Mouse (Mus musculus) heart, embryonic 16.5 days (tissue): ENCODE data around the gene Morf4l1. TPM values are rescaled to one million over a fixed set of nuclear protein-coding genes. Genes with fewer than 3 reads are reported as not detected.

Experiments
- ATAC-seq: fragments of 200-750 bp; cut with Nextera tagmentation; replicated peaks from 2 replicates; pipeline ENCODE4 v1.8.0; 2017; ENCODE audit warnings: moderate number of reproducible peaks; ENCODE audit not compliant: insufficient read depth, low FRiP score; ENCODE audit errors: extremely low read depth
- H3K27ac ChIP-seq: fragments of 300-500 bp; sonication (generic); 2 replicates; pipeline ENCODE4 v1.5.1; 2014; ENCODE audit warnings: mild to moderate bottlenecking, low read length, control low read depth, moderate library complexity
- H3K27me3 ChIP-seq: fragments of 300-500 bp; sonication (generic); 2 replicates; pipeline ENCODE4 v1.6.1; 2014; ENCODE audit warnings: low read length, mixed read lengths; ENCODE audit not compliant: control insufficient read depth, insufficient read depth
- H3K36me3 ChIP-seq: fragments of 300-500 bp; sonication (generic); 2 replicates; pipeline ENCODE4 v1.6.1; 2014; ENCODE audit not compliant: control insufficient read depth, insufficient read depth
- H3K4me1 ChIP-seq: fragments of 300-500 bp; sonication (generic); 2 replicates; pipeline ENCODE4 v1.6.1; 2014; ENCODE audit warnings: low read length, mixed read lengths; ENCODE audit not compliant: control insufficient read depth, insufficient read depth
- H3K4me2 ChIP-seq: fragments of 300-500 bp; sonication (generic); 2 replicates; pipeline ENCODE4 v1.6.1; 2014; ENCODE audit warnings: low read depth, mild to moderate bottlenecking, control low read depth, low read length
- H3K4me3 ChIP-seq: fragments of 300-500 bp; sonication (generic); 2 replicates; pipeline ENCODE4 v1.5.1; 2014; ENCODE audit warnings: mild to moderate bottlenecking, control low read depth, low read length
- H3K9ac ChIP-seq: fragments of 300-500 bp; sonication (generic); 2 replicates; pipeline ENCODE4 v1.6.1; 2014; ENCODE audit warnings: low read length, control low read depth
- H3K9me3 ChIP-seq: fragments of 300-500 bp; sonication (generic); replicated peaks from 2 replicates; pipeline ENCODE4 v1.6.1; 2016; ENCODE audit warnings: low read length; ENCODE audit not compliant: control insufficient read depth
- WGBS: fragments of 180-500 bp; shearing (Covaris S2); extraction: QIAGEN DNeasy Blood & Tissue Kit; methylation state at CpG from one replicate; pipeline ENCODE4 v1.1.7; 2014; 5-methylcytosine and 5-hydroxymethylcytosine counted together
- polyA plus RNA-seq: library from polyadenylated mRNA; unstranded; fragments of >200 nt; fragmentation: Nextera tagmentation; extraction: Ambion mirVana; gene quantifications from 2 replicates; pipeline ENCODE4 v1.2.1, GENCODE M21; 2015

Gene Morf4l1
- polyA plus RNA-seq, 1 experiment from 2014 or later = 363 TPM

GRCm38 (mm10) chr9:90059828-90060573 is 54.6 kb downstream of the Morf4l1 start:
- no peak for ATAC-seq
- H3K9me3 ChIP-seq = no peaks in the 10 kb centered on the region
- H3K4me2 ChIP-seq = no peak overlapping the region
- 0 out of 2 replicates have a peak, but pooled peaks cover 2% of the 10 kb centered on the region for H3K4me1 ChIP-seq
- 70% methylated on average over 9 of the region's 9 CpGs for WGBS
- H3K27me3 ChIP-seq = no peaks in the 10 kb centered on the region
- no peak overlapping the region for H3K4me3 ChIP-seq
- no peaks in the 10 kb centered on the region for H3K36me3 ChIP-seq
- H3K9ac ChIP-seq = no peak overlapping the region
- H3K27ac ChIP-seq = no peak overlapping the region

GRCm38 (mm10) chr9:90056716-90057115 is 57.9 kb downstream of the Morf4l1 start:
- 0 out of 2 replicates have a peak, but pooled peaks cover 2% of the 10 kb centered on the region for H3K4me1 ChIP-seq
- H3K4me2 ChIP-seq = no peak overlapping the region
- no peak for ATAC-seq
- H3K4me3 ChIP-seq = no peak overlapping the region
- no peaks in the 10 kb centered on the region for H3K9me3 ChIP-seq
- H3K27ac ChIP-seq = no peak overlapping the region
- H3K27me3 ChIP-seq = no peaks in the 10 kb centered on the region
- no peaks in the 10 kb centered on the region for H3K36me3 ChIP-seq
- H3K9ac ChIP-seq = no peak overlapping the region
- WGBS = 75% methylated on average over 2 of the region's 2 CpGs

GRCm38 (mm10) chr9:90055911-90056310 is 58.7 kb downstream of the Morf4l1 start:
- H3K4me2 ChIP-seq = peak overlapping the region; percentile 96; the same call in 1 of the 2 replicates
- no peaks in the 10 kb centered on the region for H3K9me3 ChIP-seq
- H3K9ac ChIP-seq = no peak overlapping the region

GRCm38 (mm10) chr9:90055409-90055808 is 59.2 kb downstream of the Morf4l1 start:
- ATAC-seq = no peak
- Histone ChIP-seq H3K4me3 (peak overlapping the region; percentile 70), H3K36me3 (no peaks in the 10 kb centered on the region), H3K4me1 (0 out of 2 replicates have a peak, but pooled peaks cover 2% of the 10 kb centered on the region), H3K9me3 (no peaks in the 10 kb centered on the region), H3K9ac (no peak overlapping the region), H3K27ac (no peak overlapping the region), H3K27me3 (no peaks in the 10 kb centered on the region), H3K4me2 (peak overlapping the region; percentile 96)
- WGBS = 31% methylated on average over 5 of the region's 5 CpGs

More at GRCm38 (mm10) chr9:90055911-90056310, 58.7 kb downstream of the Morf4l1 start:
- Histone ChIP-seq H3K27me3 (no peaks in the 10 kb centered on the region), H3K36me3 (no peaks in the 10 kb centered on the region), H3K4me3 (peak overlapping the region; percentile 70; the same call in 1 of the 2 replicates), H3K27ac (no peak overlapping the region), H3K4me1 (0 out of 2 replicates have a peak, but pooled peaks cover 2% of the 10 kb centered on the region)
- 72% methylated on average over 3 of the region's 3 CpGs for WGBS
- ATAC-seq = no peak

- under 1% methylated on average over 37 of the region's 37 CpGs for WGBS
- Histone ChIP-seq H3K4me2 (peak overlapping the region; percentile 96), H3K36me3 (no peaks in the 10 kb centered on the region), H3K4me1 (0 out of 2 replicates have a peak, but pooled peaks cover 2% of the 10 kb centered on the region), H3K27me3 (no peaks in the 10 kb centered on the region), H3K9ac (peak overlapping the region; percentile 81), H3K4me3 (peak overlapping the region; percentile 70), H3K27ac (peak overlapping the region; percentile 57; the same call in 1 of the 2 replicates), H3K9me3 (no peaks in the 10 kb centered on the region)
- peak; percentile 94 for ATAC-seq
Measured at GRCm38 (mm10) chr9:90054371-90055145, 60.0 kb downstream of the Morf4l1 start.

GRCm38 (mm10) chr9:90053852-90054251 is 60.7 kb downstream of the Morf4l1 start, which contains the start of gene Ctsh:
TSS of gene Ctsh (plus strand) at chr9:90054152.
- Histone ChIP-seq H3K9ac (peak within 1 kb of the TSS; percentile 81), H3K4me2 (peak within 1 kb of the TSS; percentile 96), H3K27me3 (no peaks in the 10 kb centered on the region), H3K27ac (peak within 1 kb of the TSS; percentile 57; the same call in 1 of the 2 replicates), H3K4me3 (peak within 1 kb of the TSS; percentile 70), H3K36me3 (no peaks in the 10 kb centered on the region), H3K4me1 (0 out of 2 replicates have a peak, but pooled peaks cover 2% of the 10 kb centered on the region), H3K9me3 (no peaks in the 10 kb centered on the region)
- WGBS = 65% methylated on average over 2 of the region's 2 CpGs
- no peak for ATAC-seq

GRCm38 (mm10) chr9:90047937-90048627 is 66.5 kb downstream of the Morf4l1 start:
- Histone ChIP-seq H3K27ac (peak overlapping the region; percentile 29; the same call in 1 of the 2 replicates), H3K27me3 (no peaks in the 10 kb centered on the region), H3K9ac (no peak overlapping the region), H3K36me3 (no peaks in the 10 kb centered on the region), H3K4me1 (no peaks in the 10 kb centered on the region), H3K4me3 (no peak overlapping the region), H3K4me2 (no peak overlapping the region), H3K9me3 (no peaks in the 10 kb centered on the region)
- 33% methylated on average over 5 of the region's 5 CpGs for WGBS
- ATAC-seq = peak; percentile 69

GRCm38 (mm10) chr9:90045191-90045590 is 69.4 kb downstream of the Morf4l1 start:
- Histone ChIP-seq H3K36me3 (no peaks in the 10 kb centered on the region), H3K9me3 (no peaks in the 10 kb centered on the region), H3K27me3 (no peaks in the 10 kb centered on the region), H3K4me1 (no peaks in the 10 kb centered on the region), H3K4me3 (no peak overlapping the region), H3K4me2 (no peak overlapping the region), H3K27ac (no peak overlapping the region), H3K9ac (no peak overlapping the region)
- no peak for ATAC-seq
- WGBS = 88% methylated on average over 7 of the region's 7 CpGs
